Mouse (Mus musculus): ENCODE data around the gene Dpysl5. TPM values are rescaled to one million over a fixed set of nuclear protein-coding genes. Genes with fewer than 3 reads are reported as not detected.

The Dpysl5 gene
- total RNA-seq, 2 experiments from 2014 or later: not detected

DNA sequence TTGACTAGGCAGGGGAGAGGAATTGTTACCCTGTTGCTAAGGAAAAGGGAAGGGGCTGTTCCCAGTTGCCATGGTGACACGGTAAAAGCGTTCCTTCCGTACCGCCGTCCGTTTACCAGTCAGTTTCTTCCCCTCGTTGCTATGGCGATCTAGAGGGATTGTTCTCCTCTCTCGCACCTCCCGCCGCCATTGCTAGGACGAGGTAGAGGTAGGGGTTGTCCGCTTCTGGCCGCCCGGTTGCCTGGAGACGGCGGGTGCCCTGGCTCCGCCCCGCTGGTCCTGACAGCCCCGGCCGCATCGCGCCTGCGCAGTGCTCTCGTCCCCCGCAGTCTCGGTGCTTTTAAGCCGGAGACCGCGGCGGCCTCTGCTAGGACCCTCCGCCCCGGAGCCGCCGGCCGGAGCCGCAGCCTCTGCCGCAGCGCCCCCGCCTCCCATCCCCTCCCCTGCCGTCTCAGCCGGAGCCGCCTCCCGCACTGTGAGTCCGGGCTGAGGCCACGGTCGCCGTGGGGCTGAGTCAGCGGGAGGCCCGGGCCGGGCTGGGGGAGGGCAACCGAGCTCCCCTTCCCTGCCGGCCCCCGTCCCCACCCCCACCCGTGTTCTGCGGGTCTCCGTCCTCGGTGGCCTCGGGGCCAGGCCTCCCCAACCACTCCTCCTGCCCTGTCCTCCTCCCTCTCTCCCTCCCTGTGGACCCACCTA, 103.2 kb downstream of the Dpysl5 start, which contains the start of gene Mapre3:
Gene Mapre3, plus strand, starts transcription at position 218 of the 696 bp plus-strand sequence.
- ATAC-seq (replicated peaks; ENCODE audit: low FRiP score, low TSS enrichment, poor library complexity, severe bottlenecking): peak; percentile 42

- ATAC-seq (replicated peaks; ENCODE audit: low FRiP score, low TSS enrichment, poor library complexity, severe bottlenecking): no peak
These were observed 103.7 kb downstream of the Dpysl5 start for GRCm38 (mm10) chr5:30815120-30815465.

- peak; percentile 72 for ATAC-seq (replicated peaks; ENCODE audit: low FRiP score, low TSS enrichment, poor library complexity, severe bottlenecking)
These were observed 105.0 kb downstream of the Dpysl5 start for GRCm38 (mm10) chr5:30816261-30816791.

DNA sequence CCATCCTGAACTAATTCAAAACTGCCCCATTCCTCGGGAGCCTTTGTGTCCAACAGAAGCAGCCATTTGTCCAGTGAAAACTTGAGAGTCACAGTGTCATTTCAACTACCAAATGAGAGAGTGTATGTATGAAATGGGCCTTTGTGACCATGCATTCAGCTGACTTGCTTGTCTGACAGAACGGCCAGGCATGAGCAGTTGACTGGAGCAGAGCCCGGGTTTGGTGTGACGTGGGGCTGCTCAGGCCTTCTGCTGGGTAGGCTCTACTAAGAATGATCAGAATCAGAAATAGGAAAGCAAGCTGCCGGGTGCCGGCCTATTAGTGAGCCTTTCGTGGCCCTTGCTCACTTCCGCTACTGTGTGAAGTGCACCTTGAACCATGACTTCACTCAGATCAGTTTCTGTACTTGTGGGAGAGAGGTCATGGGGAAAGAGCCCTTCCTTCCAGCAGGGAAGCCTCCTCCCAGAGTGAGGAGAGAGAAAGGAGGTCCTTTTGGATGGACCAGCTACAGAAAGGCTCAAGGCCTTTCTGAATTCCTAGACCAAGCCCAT, 107.5 kb downstream of the Dpysl5 start:
- ATAC-seq (replicated peaks; ENCODE audit: low FRiP score, low TSS enrichment, poor library complexity, severe bottlenecking): no peak

DNA sequence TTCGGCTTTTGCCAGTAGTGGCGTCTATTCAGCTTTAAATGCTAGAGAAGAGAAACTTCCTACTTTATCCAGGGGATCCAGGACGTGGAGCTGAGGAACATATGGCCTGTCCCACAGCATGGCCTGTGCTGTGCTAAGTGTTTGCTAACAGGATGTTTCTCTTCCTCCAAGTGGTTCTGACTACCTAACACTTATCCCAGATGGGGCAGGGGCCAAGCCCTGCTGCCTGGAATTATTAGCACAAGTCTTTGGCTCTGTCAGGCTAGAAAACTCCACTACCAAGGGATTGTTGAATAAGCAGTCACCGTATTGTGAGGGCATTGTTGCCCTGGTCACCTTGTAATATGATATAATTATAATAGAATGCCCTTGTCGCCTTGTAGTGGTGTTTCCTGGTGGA, 111.3 kb downstream of the Dpysl5 start:
- no peak for ATAC-seq (replicated peaks; ENCODE audit: low FRiP score, low TSS enrichment, poor library complexity, severe bottlenecking)

GRCm38 (mm10) chr5:30823091-30823490, 111.7 kb downstream of the Dpysl5 start:
- no peak for ATAC-seq (replicated peaks; ENCODE audit: low FRiP score, low TSS enrichment, poor library complexity, severe bottlenecking)

- ATAC-seq (replicated peaks; ENCODE audit: low FRiP score, low TSS enrichment, poor library complexity, severe bottlenecking): no peak
These were observed 113.0 kb downstream of the Dpysl5 start for GRCm38 (mm10) chr5:30824124-30824988.

DNA sequence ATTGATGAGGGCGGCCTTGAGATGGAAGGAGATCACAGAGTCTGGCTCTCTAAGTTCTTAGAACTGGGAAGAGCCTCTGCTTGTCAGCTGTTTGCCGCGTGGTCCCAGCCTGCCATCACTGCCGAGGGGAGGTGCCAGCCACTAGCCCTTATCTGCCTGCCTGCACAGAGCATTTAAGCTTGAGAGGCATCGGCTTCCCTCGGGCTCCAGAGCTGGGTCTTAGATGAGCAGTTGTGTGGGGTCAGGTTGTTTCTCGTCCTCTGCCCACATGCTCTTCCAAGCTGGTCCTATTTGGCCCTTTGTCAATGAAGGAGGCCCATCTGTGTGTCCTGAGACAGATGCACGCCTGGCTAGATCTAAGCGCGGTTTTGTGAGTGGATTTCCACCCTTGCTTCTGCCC, 113.8 kb downstream of the Dpysl5 start:
- 0 out of 2 replicates have a peak, but pooled peaks have one; percentile 34 for ATAC-seq (replicated peaks; ENCODE audit: low FRiP score, low TSS enrichment, poor library complexity, severe bottlenecking)

- no peak for ATAC-seq (replicated peaks; ENCODE audit: low FRiP score, low TSS enrichment, poor library complexity, severe bottlenecking)
These were observed 114.5 kb downstream of the Dpysl5 start for GRCm38 (mm10) chr5:30825821-30826220.

DNA sequence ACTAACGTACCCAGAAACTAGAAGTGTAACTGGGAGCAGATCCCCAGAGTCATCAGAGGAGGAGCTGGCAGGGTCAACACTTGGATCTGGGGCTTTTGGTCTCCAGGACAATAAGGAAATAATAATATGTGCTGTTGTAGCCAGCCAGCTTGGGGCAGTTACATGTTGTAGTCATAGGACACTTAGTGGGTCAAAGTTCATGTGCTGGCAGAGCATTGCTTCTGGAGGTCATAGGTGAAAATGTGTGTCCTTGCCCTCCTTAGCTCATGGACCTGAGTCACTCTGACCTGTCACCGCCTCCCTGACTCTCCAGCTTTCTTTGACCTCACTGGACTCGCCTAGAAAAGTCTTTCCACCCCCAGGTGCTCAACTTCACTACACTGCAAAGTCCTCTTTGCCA, 122.1 kb downstream of the Dpysl5 start:
- no peak for ATAC-seq (replicated peaks; ENCODE audit: low FRiP score, low TSS enrichment, poor library complexity, severe bottlenecking)

DNA sequence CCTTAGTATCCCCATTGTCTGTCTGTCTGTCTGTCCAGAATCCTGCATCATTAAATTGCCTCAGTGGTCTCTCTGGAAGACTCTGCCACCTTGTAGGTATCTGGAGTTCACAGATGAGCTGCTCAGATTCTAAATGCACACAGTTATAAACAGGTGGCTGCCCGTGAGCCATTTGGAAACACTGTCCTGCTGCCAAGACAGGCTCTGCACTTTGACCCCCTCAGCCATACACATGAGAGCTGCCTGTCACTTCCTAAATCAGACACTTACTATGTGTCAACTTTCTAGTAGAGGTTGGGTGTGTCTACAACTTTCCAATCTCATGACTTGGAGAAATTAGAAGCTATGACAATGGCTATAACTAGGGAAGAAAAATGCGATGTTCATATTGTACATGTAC, 128.4 kb downstream of the Dpysl5 start:
- ATAC-seq (replicated peaks; ENCODE audit: low FRiP score, low TSS enrichment, poor library complexity, severe bottlenecking): no peak

DNA sequence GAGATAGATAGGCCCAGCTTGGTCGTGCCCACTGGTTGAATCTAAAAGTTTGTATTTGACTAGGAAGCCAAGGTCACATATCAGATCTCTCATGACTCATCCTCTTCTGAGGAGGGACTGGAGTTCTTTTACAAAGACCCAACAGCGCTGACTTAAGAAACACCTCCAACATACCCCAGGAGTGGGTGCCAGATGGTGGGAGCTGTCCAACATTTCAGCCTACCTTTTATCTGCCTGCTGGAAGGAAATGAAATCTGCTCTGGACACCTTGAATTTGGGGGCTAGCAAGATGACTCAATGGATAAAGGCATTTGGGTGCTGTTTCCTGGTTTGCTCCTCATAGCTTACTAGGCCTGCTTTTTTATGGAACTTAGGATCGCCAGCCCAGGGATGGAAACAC, 130.5 kb downstream of the Dpysl5 start:
- ATAC-seq (replicated peaks; ENCODE audit: low FRiP score, low TSS enrichment, poor library complexity, severe bottlenecking): no peak

Other genes starting within 250 kb of the Dpysl5 start
- gene Otof, start 249.6 kb upstream of the Dpysl5 start, total RNA-seq (2014; fragmentation: Nextera tagmentation): 0.24 TPM in 1 of 2 replicates, not detected in the other
- gene Otof, start 249.6 kb upstream of the Dpysl5 start, total RNA-seq (2017): 0.15 TPM in 1 of 2 replicates, not detected in the other
- not detected in 2 replicates for gene 1700001C02Rik, start 245.5 kb upstream of the Dpysl5 start, total RNA-seq (2014; fragmentation: Nextera tagmentation)
- not detected in 2 replicates for gene 1700001C02Rik, start 245.5 kb upstream of the Dpysl5 start, total RNA-seq (2017)
- gene Cib4, start 165.7 kb upstream of the Dpysl5 start, total RNA-seq (2014; fragmentation: Nextera tagmentation): not detected in 2 replicates
- not detected in 2 replicates for gene Cib4, start 165.7 kb upstream of the Dpysl5 start, total RNA-seq (2017)
- not detected in 2 replicates for gene Kcnk3, start 123.4 kb upstream of the Dpysl5 start, total RNA-seq (2014; fragmentation: Nextera tagmentation)
- 0.04 TPM in 1 of 2 replicates, not detected in the other for gene Kcnk3, start 123.4 kb upstream of the Dpysl5 start, total RNA-seq (2017)
- gene Slc35f6, start 63.6 kb upstream of the Dpysl5 start, total RNA-seq (2014; fragmentation: Nextera tagmentation): 18.5 and 23.4 TPM in 2 replicates
- gene Slc35f6, start 63.6 kb upstream of the Dpysl5 start, total RNA-seq (2017): 6.8 and 8.9 TPM in 2 replicates
- gene Cenpa, start 44.8 kb upstream of the Dpysl5 start, total RNA-seq (2014; fragmentation: Nextera tagmentation): 337 and 377 TPM in 2 replicates
- 136 and 144 TPM in 2 replicates for gene Cenpa, start 44.8 kb upstream of the Dpysl5 start, total RNA-seq (2017)
- gene Mapre3, start 103.1 kb downstream of the Dpysl5 start, total RNA-seq (2014; fragmentation: Nextera tagmentation): 0.25 TPM in 1 of 2 replicates, not detected in the other
- gene Mapre3, start 103.1 kb downstream of the Dpysl5 start, total RNA-seq (2017): not detected in 2 replicates
- 24.2 and 42.1 TPM in 2 replicates for gene Tmem214, start 156.4 kb downstream of the Dpysl5 start, total RNA-seq (2014; fragmentation: Nextera tagmentation)
- 14.1 and 18.1 TPM in 2 replicates for gene Tmem214, start 156.4 kb downstream of the Dpysl5 start, total RNA-seq (2017)
- gene Agbl5, start 177.1 kb downstream of the Dpysl5 start, total RNA-seq (2014; fragmentation: Nextera tagmentation): 13.6 and 29.9 TPM in 2 replicates
- gene Agbl5, start 177.1 kb downstream of the Dpysl5 start, total RNA-seq (2017): 12.1 and 23.3 TPM in 2 replicates
- gene Ost4, start 196.2 kb downstream of the Dpysl5 start, total RNA-seq (2014; fragmentation: Nextera tagmentation): 270 and 300 TPM in 2 replicates
- 278 and 305 TPM in 2 replicates for gene Ost4, start 196.2 kb downstream of the Dpysl5 start, total RNA-seq (2017)
- gene Emilin1, start 201.8 kb downstream of the Dpysl5 start, total RNA-seq (2014; fragmentation: Nextera tagmentation): 13.5 and 18.9 TPM in 2 replicates
- gene Emilin1, start 201.8 kb downstream of the Dpysl5 start, total RNA-seq (2017): 5.7 and 10.3 TPM in 2 replicates
- gene Khk, start 209.9 kb downstream of the Dpysl5 start, total RNA-seq (2014; fragmentation: Nextera tagmentation): 80.4 and 113 TPM in 2 replicates
- gene Khk, start 209.9 kb downstream of the Dpysl5 start, total RNA-seq (2017): 64.4 and 90.0 TPM in 2 replicates
- gene Cgref1, start 234.0 kb downstream of the Dpysl5 start, total RNA-seq (2014; fragmentation: Nextera tagmentation): 0.35 TPM in 1 of 2 replicates, not detected in the other
- 0.46 TPM in 1 of 2 replicates, not detected in the other for gene Cgref1, start 234.0 kb downstream of the Dpysl5 start, total RNA-seq (2017)
- gene Preb, start 248.8 kb downstream of the Dpysl5 start, total RNA-seq (2014; fragmentation: Nextera tagmentation): 109 and 117 TPM in 2 replicates
- 28.0 and 39.1 TPM in 2 replicates for gene Preb, start 248.8 kb downstream of the Dpysl5 start, total RNA-seq (2017)

Measured in megakaryocyte-erythroid progenitor cell, adult 5-6 weeks (primary cell).